Mouse (Mus musculus) hematopoietic stem cell, adult 5-6 weeks (primary cell): ENCODE measurements around the gene Chek1. TPM values are rescaled to one million over a fixed set of nuclear protein-coding genes. Genes with fewer than 3 reads are reported as not detected.

Source experiments
- total RNA-seq: library from RNA; stranded (forward); fragments of 172-1452, 232-1000 nt; gene quantifications from 2 replicates; pipeline ENCODE4 v1.2.3, GENCODE M21; 2017

Gene Chek1
- total RNA-seq, 1 experiment from 2014 or later, result 118 TPM

Other genes starting within 250 kb of the Chek1 start
- not detected in 2 replicates for gene Gm5615, start 185.1 kb downstream of the Chek1 start, total RNA-seq
- gene Gm17689, start 144.4 kb downstream of the Chek1 start, total RNA-seq, result not detected in 2 replicates
- gene A630095E13Rik, start 83.7 kb downstream of the Chek1 start, total RNA-seq, result not detected in 2 replicates
- not detected in 2 replicates for gene Acrv1, start 33.8 kb downstream of the Chek1 start, total RNA-seq
- gene Stt3a, start 40.6 kb upstream of the Chek1 start, total RNA-seq, result 306 and 650 TPM in 2 replicates
- gene Ei24, start 70.3 kb upstream of the Chek1 start, total RNA-seq, result 42.8 and 45.1 TPM in 2 replicates
- 1.1 TPM in 1 of 2 replicates, not detected in the other for gene Fez1, start 94.8 kb upstream of the Chek1 start, total RNA-seq